Mouse (Mus musculus) R1 (cell line): ENCODE measurements at regions not wholly inside any gene's neighbourhood (a gene's known extent, or its start where the extent isn't known, plus 50 kb on each side); places are given as distances from the start of the nearest gene placed in this dataset.

Experiments used
- DNase-seq: peaks from one replicate; pipeline ENCODE4 v3.0.0-alpha.2; 2018; ENCODE audit warnings: low read depth, low spot score

GRCm38 (mm10) chr13:104549016-104549415 is 243.3 kb upstream of the Srek1ip1 start:
- DNase-seq, result peak; percentile 54

GRCm38 (mm10) chr13:104553329-104553728 is 239.0 kb upstream of the Srek1ip1 start:
- DNase-seq, result no peak

- DNase-seq, result peak; percentile 21
Measured at GRCm38 (mm10) chr13:104556609-104557008, 235.7 kb upstream of the Srek1ip1 start.

GRCm38 (mm10) chr13:104559876-104560275 is 232.4 kb upstream of the Srek1ip1 start:
- no peak for DNase-seq

- no peak for DNase-seq
Measured at GRCm38 (mm10) chr13:104560500-104561114, 231.7 kb upstream of the Srek1ip1 start.

GRCm38 (mm10) chr13:104562536-104562935 is 229.7 kb upstream of the Srek1ip1 start:
- DNase-seq, result no peak

- DNase-seq, result no peak
Measured at GRCm38 (mm10) chr13:104563019-104563418, 229.3 kb upstream of the Srek1ip1 start.

GRCm38 (mm10) chr13:104563889-104564288 is 228.4 kb upstream of the Srek1ip1 start:
- peak; percentile 50 for DNase-seq

- DNase-seq, result no peak
Measured at GRCm38 (mm10) chr13:104569765-104570164, 222.5 kb upstream of the Srek1ip1 start.

GRCm38 (mm10) chr13:104572236-104572635 is 220.0 kb upstream of the Srek1ip1 start:
- DNase-seq, result no peak

GRCm38 (mm10) chr13:104574396-104574795 is 217.9 kb upstream of the Srek1ip1 start:
- DNase-seq, result no peak

GRCm38 (mm10) chr13:104576188-104576789 is 216.0 kb upstream of the Srek1ip1 start:
- DNase-seq, result no peak

- DNase-seq, result no peak
Measured at GRCm38 (mm10) chr13:104577856-104578255, 214.4 kb upstream of the Srek1ip1 start.

GRCm38 (mm10) chr13:104580686-104581350 is 211.5 kb upstream of the Srek1ip1 start:
- DNase-seq, result peak; percentile 80
